Mouse (Mus musculus) neural tube, embryonic 14.5 days (tissue): ENCODE measurements around the gene Parl. TPM values are rescaled to one million over a fixed set of nuclear protein-coding genes. Genes with fewer than 3 reads are reported as not detected.

ENCODE experiments used
- ATAC-seq: fragments of 200-750 bp; cut with Nextera tagmentation; 2 replicates; pipeline ENCODE4 v1.8.0; 2017; ENCODE audit warnings: low read depth, mild to moderate bottlenecking, moderate TSS enrichment, moderate library complexity
- H3K27ac ChIP-seq: fragments of 300-500 bp; sonication (generic); 2 replicates; pipeline ENCODE4 v1.5.1; 2014; ENCODE audit warnings: low read depth, mild to moderate bottlenecking, control low read depth, low read length, moderate library complexity, mixed read lengths
- H3K27me3 ChIP-seq: fragments of 300-500 bp; sonication (generic); 2 replicates; pipeline ENCODE4 v1.6.1; 2014; ENCODE audit warnings: low read length; ENCODE audit not compliant: control insufficient read depth, insufficient read depth
- H3K36me3 ChIP-seq: fragments of 300-500 bp; sonication (generic); 2 replicates; pipeline ENCODE4 v1.6.1; 2014; ENCODE audit warnings: low read length, mixed read lengths; ENCODE audit not compliant: control insufficient read depth, insufficient read depth
- H3K4me1 ChIP-seq: fragments of 300-500 bp; sonication (generic); 2 replicates; pipeline ENCODE4 v1.6.1; 2014; ENCODE audit warnings: low read length; ENCODE audit not compliant: control insufficient read depth, insufficient read depth
- H3K4me2 ChIP-seq: fragments of 300-500 bp; sonication (generic); 2 replicates; pipeline ENCODE4 v1.6.1; 2014; ENCODE audit warnings: mild to moderate bottlenecking, low read depth, low read length, control low read depth
- H3K4me3 ChIP-seq: fragments of 300-500 bp; sonication (generic); 2 replicates; pipeline ENCODE4 v1.5.1; 2014; ENCODE audit warnings: low read depth, low read length, control low read depth, mixed read lengths
- H3K9ac ChIP-seq: fragments of 300-500 bp; sonication (generic); replicated peaks from 2 replicates; pipeline ENCODE4 v1.6.1; 2014; ENCODE audit warnings: low read depth, mild to moderate bottlenecking, control low read depth, low read length, mixed read lengths
- H3K9me3 ChIP-seq: fragments of 300-500 bp; sonication (generic); 2 replicates; pipeline ENCODE4 v1.6.1; 2016; ENCODE audit warnings: low read length; ENCODE audit not compliant: control insufficient read depth
- WGBS: fragments of 180-500 bp; shearing (Covaris S2); extraction: QIAGEN DNeasy Blood & Tissue Kit; methylation state at CpG from one replicate; pipeline ENCODE4 v1.1.7; 2014; 5-methylcytosine and 5-hydroxymethylcytosine counted together
- polyA plus RNA-seq: library from polyadenylated mRNA; unstranded; fragments of >200 nt; fragmentation: Nextera tagmentation; extraction: Ambion mirVana; gene quantifications from 2 replicates; pipeline ENCODE4 v1.2.1, GENCODE M21; 2014

Parl gene
- polyA plus RNA-seq, 1 experiment from 2014 or later: 79.1 TPM

GRCm38 (mm10) chr16:20315266-20315665 is 13.1 kb upstream of the Parl start:
- 86% methylated on average over 4 of the region's 4 CpGs for WGBS
- Histone ChIP-seq H3K36me3 (no peaks in the 10 kb centered on the region), H3K27ac (no peak overlapping the region), H3K4me1 (no peaks in the 10 kb centered on the region), H3K9me3 (no peaks in the 10 kb centered on the region), H3K4me3 (no peak overlapping the region), H3K4me2 (no peak overlapping the region), H3K27me3 (no peaks in the 10 kb centered on the region), H3K9ac (no peak overlapping the region)
- ATAC-seq: no peak

- 71% methylated on average over 14 of the region's 14 CpGs for WGBS
- Histone ChIP-seq H3K27ac (no peak overlapping the region), H3K4me1 (no peaks in the 10 kb centered on the region), H3K27me3 (no peaks in the 10 kb centered on the region), H3K4me3 (no peak overlapping the region), H3K9ac (no peak overlapping the region), H3K36me3 (no peaks in the 10 kb centered on the region), H3K4me2 (no peak overlapping the region), H3K9me3 (no peaks in the 10 kb centered on the region)
- ATAC-seq: no peak
These were observed 10.1 kb upstream of the Parl start for GRCm38 (mm10) chr16:20312272-20312671.

- Histone ChIP-seq H3K27ac (no peak overlapping the region), H3K9me3 (no peaks in the 10 kb centered on the region), H3K4me2 (no peak overlapping the region; the same call in 1 of the 2 replicates), H3K36me3 (peaks cover 19% of the 10 kb centered on the region), H3K9ac (no peak overlapping the region), H3K4me3 (no peak overlapping the region), H3K4me1 (peaks cover 17% of the 10 kb centered on the region), H3K27me3 (no peaks in the 10 kb centered on the region)
- 96% methylated on average over 2 of the region's 2 CpGs for WGBS
- no peak for ATAC-seq
These were observed 2.1 kb downstream of the Parl start for GRCm38 (mm10) chr16:20300076-20300475.

GRCm38 (mm10) chr16:20280238-20280637 is 21.9 kb downstream of the Parl start:
- Histone ChIP-seq H3K4me3 (no peak overlapping the region), H3K27me3 (no peaks in the 10 kb centered on the region), H3K27ac (no peak overlapping the region), H3K4me1 (no peaks in the 10 kb centered on the region), H3K4me2 (no peak overlapping the region), H3K9me3 (no peaks in the 10 kb centered on the region), H3K9ac (no peak overlapping the region), H3K36me3 (peaks cover 43% of the 10 kb centered on the region)
- WGBS: 92% methylated on average over 4 of the region's 4 CpGs
- ATAC-seq: no peak

- H3K4me1 ChIP-seq: no peaks in the 10 kb centered on the region
- no peaks in the 10 kb centered on the region for H3K9me3 ChIP-seq
- peaks cover 35% of the 10 kb centered on the region for H3K36me3 ChIP-seq
- no peak overlapping the region for H3K4me3 ChIP-seq
- no peak overlapping the region for H3K27ac ChIP-seq
- no peaks in the 10 kb centered on the region for H3K27me3 ChIP-seq
- WGBS: over 99% methylated on average over 5 of the region's 5 CpGs
- no peak overlapping the region for H3K9ac ChIP-seq
- ATAC-seq: no peak
- H3K4me2 ChIP-seq: no peak overlapping the region
These were observed 22.8 kb downstream of the Parl start for GRCm38 (mm10) chr16:20279395-20279794.

- Histone ChIP-seq H3K9me3 (no peaks in the 10 kb centered on the region), H3K9ac (no peak overlapping the region)
- 60% methylated on average over 3 of the region's 3 CpGs for WGBS
These were observed 29.2 kb downstream of the Parl start for GRCm38 (mm10) chr16:20272994-20273393.

GRCm38 (mm10) chr16:20271339-20271738 is 30.8 kb downstream of the Parl start:
- ATAC-seq: no peak

More at GRCm38 (mm10) chr16:20272994-20273393, 29.2 kb downstream of the Parl start:
- ATAC-seq: no peak
- Histone ChIP-seq H3K4me3 (no peak overlapping the region), H3K4me1 (no peaks in the 10 kb centered on the region), H3K27ac (no peak overlapping the region), H3K27me3 (no peaks in the 10 kb centered on the region), H3K36me3 (0 out of 2 replicates have a peak, but pooled peaks cover 2% of the 10 kb centered on the region), H3K4me2 (no peak overlapping the region)

GRCm38 (mm10) chr16:20265089-20265488 is 37.1 kb downstream of the Parl start:
- Histone ChIP-seq H3K4me1 (no peaks in the 10 kb centered on the region), H3K9ac (no peak overlapping the region), H3K36me3 (no peaks in the 10 kb centered on the region), H3K4me2 (no peak overlapping the region), H3K9me3 (no peaks in the 10 kb centered on the region), H3K27ac (no peak overlapping the region), H3K4me3 (no peak overlapping the region), H3K27me3 (no peaks in the 10 kb centered on the region)
- 84% methylated on average over 7 of the region's 7 CpGs for WGBS
- ATAC-seq: no peak

More at GRCm38 (mm10) chr16:20271339-20271738, 30.8 kb downstream of the Parl start:
- no peaks in the 10 kb centered on the region for H3K36me3 ChIP-seq
- H3K9me3 ChIP-seq: no peaks in the 10 kb centered on the region
- no peak overlapping the region for H3K27ac ChIP-seq
- no peak overlapping the region for H3K4me3 ChIP-seq
- no peak overlapping the region for H3K9ac ChIP-seq
- H3K4me1 ChIP-seq: no peaks in the 10 kb centered on the region
- no peak overlapping the region for H3K4me2 ChIP-seq
- no peaks in the 10 kb centered on the region for H3K27me3 ChIP-seq
- 89% methylated on average over 4 of the region's 4 CpGs for WGBS

- Histone ChIP-seq H3K9me3 (no peaks in the 10 kb centered on the region), H3K9ac (no peak overlapping the region), H3K36me3 (no peaks in the 10 kb centered on the region), H3K4me3 (no peak overlapping the region), H3K27me3 (no peaks in the 10 kb centered on the region), H3K4me2 (no peak overlapping the region), H3K27ac (no peak overlapping the region), H3K4me1 (no peaks in the 10 kb centered on the region)
- WGBS: 78% methylated on average over 5 of the region's 5 CpGs
- no peak for ATAC-seq
These were observed 44.3 kb downstream of the Parl start for GRCm38 (mm10) chr16:20257926-20258325.
